Mouse (Mus musculus) spleen, embryonic (tissue): Measurements from ENCODE around the gene Tmem145.

ENCODE experiments used
- CTCF ChIA-PET: fragments of 350-600 bp; sonication (Branson Sonifier 250); formaldehyde crosslinking; loops from one replicate; lab custom pipeline; 2022; lab: Charles Lee

The Tmem145 gene

DNA sequence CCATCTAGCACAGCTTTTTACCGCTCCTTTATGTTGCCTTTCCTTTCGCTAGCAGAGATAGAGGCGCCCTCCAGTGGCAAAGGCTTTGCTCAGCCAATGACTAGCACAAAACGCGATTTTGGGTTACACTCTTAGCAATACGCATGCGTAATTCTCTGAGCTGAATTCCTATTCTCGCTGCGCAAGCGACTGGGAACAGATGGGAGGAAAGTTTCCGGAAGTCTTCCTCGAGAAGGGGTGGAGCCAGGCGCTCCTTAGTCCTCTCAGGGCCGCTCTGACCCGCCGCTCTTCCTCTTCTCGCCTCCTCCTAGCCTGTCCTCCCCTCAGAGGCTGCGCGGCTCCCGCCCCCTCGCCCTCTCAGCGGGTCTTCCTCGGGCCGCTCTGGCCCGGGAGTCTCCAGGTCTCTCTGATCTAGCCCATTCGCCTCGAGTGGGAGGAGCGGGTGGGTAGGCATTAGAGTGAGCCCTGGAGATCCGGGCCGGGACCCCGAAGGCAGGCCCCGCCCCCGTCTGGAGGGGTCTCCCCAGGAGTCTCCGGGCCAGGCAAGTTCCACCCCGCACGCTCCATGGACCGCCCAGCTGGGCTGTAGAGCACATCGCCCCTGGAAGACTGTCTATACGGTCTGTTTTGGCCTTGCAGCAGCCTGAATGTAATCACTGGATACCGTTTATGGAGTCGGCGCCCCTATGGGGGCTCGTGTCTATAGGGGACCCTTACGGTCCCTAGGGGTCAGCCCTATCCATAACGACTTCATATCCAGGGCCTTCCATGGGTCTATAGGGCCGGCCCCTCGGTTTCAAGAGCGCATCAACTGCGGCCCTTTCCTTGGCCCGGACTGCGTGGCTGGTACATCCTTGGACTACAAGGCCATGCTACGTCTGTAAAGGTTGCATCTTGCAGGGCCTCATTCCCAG is 10.9 kb downstream of the Tmem145 start, which contains the start of gene Megf8:
TSS of gene Megf8 (plus strand) at position 633 of the 914 bp plus-strand sequence.
- CTCF ChIA-PET: interaction anchor here (1.0 kb wide), 1 partner anchor 85 kb away, joined by 5 read pairs; no protein-coding TSS in a partner anchor

DNA sequence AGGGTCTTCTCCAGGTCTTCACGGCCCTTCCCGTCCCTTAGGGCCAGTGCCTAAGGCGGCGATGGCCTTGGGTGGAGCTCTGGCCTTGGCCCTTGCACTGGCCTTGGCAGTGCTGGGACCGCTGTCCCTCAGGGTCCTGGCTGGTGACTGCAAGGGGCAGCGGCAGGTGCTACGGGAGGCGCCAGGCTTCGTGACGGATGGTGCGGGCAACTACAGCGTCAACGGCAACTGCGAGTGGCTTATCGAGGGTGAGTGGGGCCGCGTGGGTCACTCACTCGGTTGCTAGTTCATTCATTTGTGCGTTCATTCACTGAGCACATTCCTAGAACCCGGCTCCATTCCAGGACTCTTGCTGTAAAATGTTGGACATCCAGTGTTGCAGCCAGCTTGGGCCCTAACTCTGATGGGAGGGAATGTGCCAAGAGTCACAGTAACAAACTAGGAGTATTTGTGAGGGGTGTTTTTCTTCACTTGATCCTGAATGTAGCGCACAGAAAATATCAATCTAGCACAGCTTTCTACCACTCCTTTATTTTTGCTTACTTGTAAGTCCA is 11.6 kb downstream of the Tmem145 start:
- CTCF ChIA-PET: no interaction called here

- CTCF ChIA-PET: interaction anchor here (0.8 kb wide), 1 partner anchor 144 kb away, joined by 3 read pairs; no protein-coding TSS in a partner anchor
These were observed 16.2 kb downstream of the Tmem145 start for GRCm38 (mm10) chr7:25322058-25322484.

- CTCF ChIA-PET: no interaction called here
These were observed 17.3 kb downstream of the Tmem145 start for GRCm38 (mm10) chr7:25323219-25323618.

DNA sequence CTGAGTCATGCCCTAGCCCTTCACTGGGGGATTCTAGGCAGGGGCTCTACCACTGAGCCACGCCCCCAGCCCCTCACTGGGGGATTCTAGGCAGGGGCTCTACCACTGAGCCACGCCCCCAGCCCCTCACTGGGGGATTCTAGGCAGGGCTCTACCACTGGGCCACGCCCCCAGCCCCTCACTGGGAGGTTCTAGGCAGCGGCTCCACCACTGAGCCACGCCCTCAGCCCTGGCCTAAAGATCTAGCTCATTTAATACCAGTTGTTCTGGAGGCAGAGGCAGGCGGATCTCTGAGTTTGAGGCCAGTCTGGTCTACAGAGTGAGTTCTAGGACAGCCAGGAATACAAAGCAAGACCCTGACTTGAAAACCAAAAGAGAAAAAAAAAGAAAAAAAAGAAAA is 19.5 kb downstream of the Tmem145 start:
- CTCF ChIA-PET: interaction anchor here (0.6 to 0.7 kb wide), 2 partner anchors 21 to 62 kb away, joined by 3 read pairs; no protein-coding TSS in a partner anchor

DNA sequence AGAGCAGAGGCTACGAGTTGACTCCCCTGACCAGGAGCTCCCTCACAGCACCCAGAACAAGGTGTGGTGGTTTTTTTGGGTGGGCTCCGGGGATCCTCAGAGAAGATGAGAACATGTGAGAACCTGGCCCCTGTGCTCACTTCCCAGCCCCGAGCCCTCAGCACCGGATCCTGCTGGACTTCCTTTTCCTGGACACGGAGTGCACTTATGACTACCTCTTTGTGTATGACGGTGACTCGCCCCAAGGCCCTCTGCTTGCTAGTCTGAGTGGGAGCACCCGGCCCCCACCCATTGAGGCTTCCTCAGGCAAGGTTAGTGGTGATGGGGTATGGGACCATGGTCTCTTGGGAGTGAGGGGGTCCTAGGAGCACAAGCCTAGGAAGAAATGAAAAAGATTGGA is 20.3 kb downstream of the Tmem145 start:
- CTCF ChIA-PET: interaction anchor here (0.6 to 0.7 kb wide), 3 partner anchors 22 to 63 kb away, joined by 3 to 8 read pairs (median 3); no protein-coding TSS in a partner anchor

GRCm38 (mm10) chr7:25333596-25334307 is 27.8 kb downstream of the Tmem145 start:
- CTCF ChIA-PET: interaction anchor here (0.6 kb wide), 1 partner anchor 300 kb away, joined by 4 read pairs; no protein-coding TSS in a partner anchor

DNA sequence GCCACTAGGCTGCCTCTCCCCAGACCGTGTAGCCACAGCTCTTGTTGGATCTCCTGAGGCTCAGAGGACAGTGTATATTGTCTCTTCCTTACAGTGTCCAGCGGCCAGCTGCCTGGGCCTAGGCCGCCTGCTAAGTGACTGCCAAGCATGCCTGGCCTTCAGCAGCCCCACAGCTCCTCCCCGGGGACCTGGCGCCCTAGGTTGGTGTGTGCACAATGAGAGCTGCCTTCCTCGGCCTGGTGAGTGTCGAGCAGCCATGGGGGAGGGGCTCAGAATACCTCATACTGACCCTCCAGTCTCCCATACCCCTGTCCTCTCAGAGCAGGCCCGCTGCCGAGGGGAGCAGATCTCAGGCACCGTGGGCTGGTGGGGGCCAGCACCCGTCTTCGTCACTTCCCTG is 28.6 kb downstream of the Tmem145 start:
- CTCF ChIA-PET: no interaction called here

DNA sequence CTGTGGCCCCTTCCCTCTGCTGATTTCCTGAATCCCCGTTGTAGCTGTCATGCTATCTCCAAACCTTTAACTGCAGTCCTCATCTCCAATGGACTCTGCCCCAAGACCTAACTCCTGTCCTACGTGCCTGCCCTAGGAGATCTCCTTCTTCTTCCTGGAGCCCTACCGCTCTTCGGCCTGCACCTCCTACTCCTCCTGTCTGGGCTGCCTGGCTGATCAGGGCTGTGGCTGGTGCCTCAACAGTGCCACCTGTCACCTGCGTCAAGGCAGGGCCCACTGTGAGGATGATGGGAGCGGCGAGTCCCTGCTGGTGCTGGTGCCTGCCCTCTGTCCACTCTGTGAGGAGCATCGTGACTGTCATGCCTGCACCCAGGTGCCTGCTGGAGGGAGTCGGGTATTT is 33.4 kb downstream of the Tmem145 start:
- CTCF ChIA-PET: no interaction called here

- CTCF ChIA-PET: no interaction called here
These were observed 35.3 kb downstream of the Tmem145 start for GRCm38 (mm10) chr7:25341000-25341784.

DNA sequence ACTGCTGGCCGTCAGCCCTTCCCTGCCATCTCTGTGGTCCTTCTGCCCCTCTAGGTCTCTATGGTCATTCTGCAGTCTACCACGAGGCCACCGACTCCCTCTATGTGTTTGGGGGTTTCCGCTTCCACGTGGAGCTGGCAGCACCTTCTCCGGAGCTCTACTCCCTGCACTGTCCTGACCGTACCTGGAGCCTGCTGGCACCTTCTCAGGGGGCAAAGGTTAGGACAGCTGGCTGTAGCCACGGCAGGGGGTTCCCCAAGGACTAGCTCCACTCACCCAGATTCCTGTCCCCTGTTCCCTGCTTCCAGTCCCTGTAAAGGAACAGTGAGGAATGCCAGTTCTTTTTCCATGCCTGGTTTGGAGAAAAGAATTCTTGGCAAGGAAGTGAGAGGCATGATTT is 43.0 kb downstream of the Tmem145 start:
- CTCF ChIA-PET: no interaction called here

DNA sequence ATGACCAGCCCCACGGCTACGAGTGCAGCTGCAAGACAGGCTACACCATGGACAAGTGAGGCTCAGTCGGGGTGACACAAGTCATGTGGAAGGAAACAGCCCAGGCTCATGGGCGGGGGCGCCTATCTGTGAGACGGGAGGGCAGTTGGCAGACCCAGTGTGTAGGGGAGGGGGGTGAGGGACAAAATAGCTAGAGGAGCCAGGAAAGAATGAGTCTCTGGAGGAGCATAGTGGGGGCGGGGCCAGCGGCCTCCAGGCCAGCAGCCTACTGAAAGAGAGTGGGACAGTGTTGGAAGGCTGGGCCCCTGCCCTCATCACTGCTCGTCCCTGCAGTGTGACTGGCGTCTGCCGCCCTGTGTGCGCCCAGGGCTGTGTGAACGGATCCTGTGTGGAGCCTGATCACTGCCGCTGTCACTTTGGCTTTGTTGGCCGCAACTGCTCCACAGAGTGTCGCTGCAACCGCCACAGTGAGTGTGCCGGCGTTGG is 52.9 kb downstream of the Tmem145 start:
- CTCF ChIA-PET: no interaction called here

DNA sequence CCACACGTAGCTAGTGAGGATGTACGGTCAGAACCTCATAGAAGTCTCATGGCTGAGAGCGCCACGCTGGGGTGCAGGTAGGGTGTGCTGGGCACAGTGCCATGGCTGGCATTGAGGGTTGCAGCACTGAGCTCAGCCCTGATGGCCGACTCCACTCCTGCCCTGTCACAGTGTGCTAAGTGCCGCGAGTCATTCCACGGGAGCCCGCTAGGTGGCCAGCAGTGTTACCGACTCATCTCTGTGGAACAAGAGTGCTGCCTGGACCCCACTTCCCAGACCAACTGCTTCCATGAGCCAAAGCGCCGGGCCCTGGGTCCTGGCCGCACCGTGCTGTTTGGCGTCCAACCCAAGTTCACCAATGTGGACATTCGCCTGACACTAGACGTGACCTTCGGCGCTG is 57.2 kb downstream of the Tmem145 start:
- CTCF ChIA-PET: no interaction called here

DNA sequence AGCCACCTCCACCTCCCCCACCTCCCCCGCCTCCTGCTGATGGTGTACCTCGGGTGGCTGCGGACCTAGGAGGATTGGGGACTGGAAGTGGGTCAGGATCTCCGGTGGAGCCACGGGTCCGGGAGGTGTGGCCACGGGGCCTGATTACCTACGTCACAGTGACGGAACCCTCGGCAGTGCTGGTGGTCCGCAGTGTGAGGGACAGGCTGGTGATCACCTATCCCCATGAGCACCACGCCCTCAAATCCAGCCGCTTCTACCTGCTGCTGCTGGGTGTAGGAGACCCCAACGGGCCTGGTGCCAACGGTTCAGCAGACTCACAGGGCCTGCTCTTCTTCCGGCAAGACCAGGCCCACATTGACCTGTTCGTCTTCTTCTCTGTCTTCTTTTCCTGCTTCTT is 57.7 kb downstream of the Tmem145 start:
- CTCF ChIA-PET: no interaction called here
